Mouse (Mus musculus): ENCODE results near the gene Trpc2.

Trpc2 gene

DNA sequence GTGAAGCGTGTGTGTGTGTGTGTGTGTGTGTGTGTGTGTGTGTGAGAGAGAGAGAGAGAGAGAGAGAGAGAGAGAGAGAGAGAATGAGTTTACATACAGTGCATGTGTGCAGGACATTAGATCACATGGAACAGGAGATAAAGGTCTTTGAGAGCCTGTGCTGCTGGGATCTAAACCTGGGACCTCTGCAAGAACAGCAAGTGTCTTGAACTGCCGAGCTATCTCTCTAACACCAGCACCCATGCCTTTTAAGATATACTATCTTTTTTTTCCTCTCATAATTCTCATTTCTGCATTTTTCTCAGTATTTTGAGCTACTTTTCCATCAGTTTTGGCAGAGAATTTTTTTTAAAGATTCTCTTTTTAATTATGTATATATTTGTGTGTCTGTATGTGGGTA lies 20.6 kb downstream of the Trpc2 start:
- no peak for DNase-seq

DNA sequence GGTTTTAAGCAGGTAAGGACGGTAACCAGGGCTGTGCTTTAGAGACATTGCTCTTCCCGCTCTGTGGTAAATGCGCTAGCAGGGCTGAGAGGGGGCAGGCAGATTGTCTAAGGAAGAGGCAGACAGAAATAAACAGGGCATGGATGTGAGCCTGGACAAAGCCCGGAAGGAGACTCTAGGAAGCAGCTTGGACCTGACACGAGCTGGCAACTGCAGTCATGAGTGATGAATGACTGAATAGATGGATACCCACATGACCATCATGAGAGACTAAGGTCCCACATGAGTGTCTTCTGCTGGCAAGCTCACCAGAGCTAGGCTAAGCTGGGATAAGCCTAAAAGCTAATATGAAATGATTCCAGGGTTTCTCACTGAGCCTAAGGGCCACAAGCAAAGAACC lies 21.2 kb downstream of the Trpc2 start:
- no peak for DNase-seq

DNA sequence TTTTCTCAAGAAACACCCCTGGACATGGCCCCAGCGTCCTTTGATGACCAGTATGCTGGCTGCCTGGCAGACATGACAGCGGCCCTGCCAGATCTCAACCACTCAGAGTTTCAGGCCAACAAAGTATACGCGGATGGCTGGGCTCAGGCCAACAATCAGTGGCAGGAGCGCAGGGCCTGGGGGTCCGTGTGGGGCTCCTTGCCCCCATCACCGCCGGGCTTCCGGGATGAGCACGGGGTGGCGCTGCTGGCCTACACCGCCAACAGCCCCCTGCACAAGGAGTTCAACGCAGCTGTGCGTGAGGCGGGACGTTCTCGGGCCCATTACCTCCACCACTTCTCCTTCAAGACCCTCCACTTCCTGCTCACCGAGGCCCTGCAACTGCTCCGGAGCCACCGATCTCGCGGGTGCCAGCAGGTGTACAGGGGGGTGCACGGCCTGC lies 23.8 kb downstream of the Trpc2 start:
- no peak for DNase-seq

DNA sequence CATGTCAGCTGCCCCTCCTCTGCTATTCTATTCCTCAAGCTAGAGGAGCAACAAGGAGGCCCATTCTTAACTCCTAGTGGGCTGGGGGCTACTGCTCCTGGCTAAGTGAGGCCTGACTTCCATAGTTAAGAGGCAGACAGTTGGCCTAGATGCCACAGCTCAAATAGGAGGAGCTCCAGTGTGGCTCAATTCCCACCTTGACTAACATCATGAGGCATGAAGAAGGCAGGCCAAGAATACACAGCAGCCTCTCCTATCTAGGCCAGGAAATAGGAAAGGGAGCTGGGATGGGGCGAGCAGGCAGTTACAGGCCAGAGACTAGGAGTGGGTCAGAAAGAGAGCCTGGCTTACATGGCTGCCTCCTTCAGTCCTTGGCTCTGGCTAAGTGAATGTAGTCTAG lies 25.3 kb downstream of the Trpc2 start:
- no peak for DNase-seq

DNA sequence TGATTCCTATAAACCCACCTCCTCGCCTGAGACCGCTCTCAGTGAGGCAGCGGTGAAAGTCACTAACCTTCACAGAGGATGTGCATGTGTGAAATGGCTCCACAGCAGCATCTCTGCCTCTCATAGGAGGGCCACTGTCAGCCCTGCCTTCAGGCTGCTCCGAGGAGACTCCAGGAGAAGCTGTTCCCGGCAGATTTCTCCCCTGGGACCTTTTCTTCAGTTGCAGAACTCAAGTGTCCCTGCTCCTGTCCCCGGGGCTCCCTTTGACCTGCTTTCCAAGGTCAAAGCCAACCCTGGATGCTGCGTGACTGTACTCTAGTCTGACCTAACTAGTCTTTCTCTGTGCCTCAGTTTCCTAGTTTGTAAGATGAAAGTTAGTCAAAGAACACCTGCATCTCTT lies 26.3 kb downstream of the Trpc2 start, which contains the start of gene Art5:
Gene Art5 (minus strand): TSS at position 319 of the 400 bp plus-strand sequence.
- no peak for DNase-seq

DNA sequence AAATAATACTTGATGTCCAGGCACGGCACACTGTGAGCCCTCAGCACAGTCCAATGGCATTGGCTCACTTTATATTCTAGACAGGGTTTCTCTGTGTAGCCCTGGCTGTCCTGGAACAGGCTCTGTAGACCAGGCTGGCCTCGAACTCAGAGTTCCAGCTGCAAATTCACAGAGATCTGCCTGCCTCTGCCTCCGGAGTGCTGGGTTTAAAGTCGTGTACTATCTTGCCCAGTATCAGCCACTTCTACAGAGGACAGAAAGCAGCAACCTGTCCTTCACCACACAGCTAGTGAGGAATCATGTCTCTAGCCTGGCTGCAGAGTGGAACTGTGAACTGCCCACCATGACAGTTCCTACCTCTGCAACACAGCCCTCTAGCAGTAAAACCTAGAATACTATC lies 26.8 kb downstream of the Trpc2 start:
- DNase-seq: no peak

DNA sequence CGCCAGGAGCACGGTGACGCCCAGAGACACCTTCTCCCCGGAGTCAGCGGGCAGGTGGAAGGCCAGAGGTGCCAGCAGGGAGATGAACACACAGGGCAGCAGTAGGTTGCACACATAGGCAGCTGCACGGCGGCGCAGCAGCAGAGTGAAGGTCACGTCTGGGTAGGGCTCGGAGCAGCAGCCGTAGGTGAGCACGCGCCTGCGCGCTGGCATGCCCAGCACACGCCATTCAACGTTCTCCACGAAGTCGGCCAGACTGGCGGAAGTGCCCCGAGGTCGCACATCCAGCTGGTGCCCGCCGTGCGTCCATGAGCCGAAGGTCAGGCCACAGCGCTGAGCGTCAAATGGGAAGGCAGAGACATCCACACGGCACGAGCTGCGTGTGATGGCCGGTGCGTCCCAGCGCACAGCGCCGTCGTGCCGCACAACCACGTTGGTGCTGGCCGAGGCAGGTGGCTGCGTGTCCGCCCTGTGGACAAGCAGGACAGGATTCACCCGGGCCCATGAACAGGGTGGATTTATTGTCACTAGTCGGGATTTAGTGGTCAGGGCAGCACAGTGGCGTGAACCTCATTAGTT lies 30.3 kb downstream of the Trpc2 start:
- no peak for DNase-seq

DNA sequence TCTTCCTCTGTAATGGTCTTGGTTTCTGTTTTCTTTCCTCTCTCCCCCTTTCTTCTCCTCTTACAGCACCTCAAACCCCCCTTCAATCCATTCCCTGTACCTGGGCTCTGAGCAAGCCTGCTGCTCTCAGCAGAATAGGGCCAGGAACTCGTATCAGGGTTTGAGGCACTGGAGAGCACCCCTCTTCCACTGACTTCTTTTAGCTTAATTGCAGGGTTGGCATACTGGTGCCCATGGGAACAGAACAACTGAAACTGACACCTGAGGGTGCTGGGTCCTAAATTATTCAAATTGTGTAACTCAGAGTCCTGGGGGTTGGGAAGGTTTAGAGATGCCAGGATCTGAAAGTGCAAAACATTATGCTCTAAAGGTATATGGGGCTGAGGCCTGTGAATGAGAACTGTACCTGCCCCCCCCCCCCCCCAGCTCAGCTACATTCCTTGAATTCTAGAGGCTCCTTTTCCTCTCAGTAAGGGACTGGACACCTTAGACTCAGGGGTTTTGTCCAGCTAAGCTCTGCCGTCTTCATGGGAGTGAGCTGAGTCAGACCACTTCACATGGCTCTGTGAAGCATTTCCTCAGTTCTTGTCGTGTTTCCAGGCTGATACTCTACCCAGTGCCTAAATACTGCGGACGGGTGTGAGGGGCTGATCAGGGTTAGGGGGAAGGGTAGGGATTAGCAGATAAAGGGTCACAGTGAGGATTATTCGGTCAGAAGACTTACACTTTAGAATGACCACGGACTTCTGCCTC lies 33.8 kb downstream of the Trpc2 start, which contains the start of gene Chrna10:
Gene Chrna10 (minus strand): TSS at position 250 of the 753 bp plus-strand sequence.
- no peak for DNase-seq

DNA sequence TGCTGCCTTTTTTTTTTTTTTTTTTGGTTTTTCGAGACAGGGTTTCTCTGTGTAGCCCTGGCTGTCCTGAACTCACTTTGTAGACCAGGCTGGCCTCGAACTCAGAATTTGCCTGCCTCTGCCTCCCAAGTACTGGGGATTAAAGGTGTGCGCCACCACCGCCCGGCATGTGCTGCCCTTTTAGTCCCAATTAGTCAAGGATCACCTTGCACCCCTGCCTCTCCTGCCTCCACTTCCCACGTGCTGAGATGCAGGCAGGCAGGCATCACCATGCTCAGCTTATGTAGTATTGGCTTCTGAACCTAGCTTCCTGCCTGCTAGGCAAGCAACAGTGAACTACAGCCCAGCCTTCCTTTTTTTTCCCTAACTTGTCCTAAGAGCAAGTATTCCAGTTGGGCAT lies 34.5 kb downstream of the Trpc2 start:
- no peak for DNase-seq

DNA sequence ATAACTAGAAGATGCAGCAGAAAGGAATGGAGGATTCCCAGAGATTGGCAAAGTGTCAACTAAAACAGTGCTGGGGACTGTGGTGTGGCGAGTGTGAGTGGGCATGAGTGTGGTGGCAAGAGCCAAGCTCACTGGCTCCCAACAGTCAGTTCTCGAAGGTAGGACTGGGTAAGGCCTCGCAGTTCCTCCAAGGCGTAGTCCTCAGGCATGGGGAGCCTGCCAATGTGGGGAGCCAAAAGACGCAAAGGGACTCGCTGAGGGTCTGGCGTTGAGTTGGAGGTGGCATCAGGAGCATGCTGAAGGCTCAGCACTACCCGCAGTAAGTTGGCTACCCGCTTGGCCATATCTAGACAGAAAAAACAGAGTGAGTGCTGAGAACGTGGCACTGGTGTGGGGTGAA lies 37.4 kb downstream of the Trpc2 start:
- no peak for DNase-seq

DNA sequence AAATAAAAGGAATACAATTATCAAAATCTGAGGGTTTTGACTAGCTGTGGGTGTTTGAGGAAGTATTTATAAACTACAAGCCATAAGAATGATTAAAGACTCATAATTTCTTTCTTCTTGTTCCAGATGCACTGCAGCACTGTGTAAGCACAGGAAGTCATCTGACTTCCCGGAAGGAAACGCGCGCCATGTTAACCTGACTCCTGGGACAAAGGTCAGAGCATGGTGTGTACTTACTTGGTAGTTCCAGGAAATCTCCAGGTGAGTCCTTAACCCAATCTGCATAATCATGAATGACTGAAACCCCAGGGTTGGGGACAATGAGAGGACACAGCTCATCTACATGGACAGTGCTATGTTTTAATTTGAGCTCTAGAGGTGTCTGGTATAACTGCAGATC lies 49.5 kb downstream of the Trpc2 start:
- peak; percentile 37 for DNase-seq

DNA sequence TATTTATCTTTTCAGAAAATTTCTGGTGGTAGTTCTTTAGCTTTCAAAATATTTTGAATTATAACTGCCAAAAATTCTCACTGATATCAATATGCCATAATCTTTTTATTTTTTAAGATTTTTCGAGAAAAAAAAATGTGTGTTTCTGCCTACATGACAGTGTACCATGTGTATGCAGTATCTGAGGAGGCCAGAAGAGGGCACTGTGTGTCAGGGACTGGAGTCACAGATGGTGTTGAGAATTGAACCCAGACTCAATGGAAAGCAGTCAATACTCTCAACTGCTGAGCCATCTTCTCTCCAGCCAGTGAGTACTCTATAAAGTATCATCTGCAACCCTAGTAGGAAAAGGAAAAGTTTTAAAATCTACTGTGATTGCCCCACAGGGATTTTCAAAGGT lies 54.5 kb downstream of the Trpc2 start:
- DNase-seq: peak; percentile 29

DNA sequence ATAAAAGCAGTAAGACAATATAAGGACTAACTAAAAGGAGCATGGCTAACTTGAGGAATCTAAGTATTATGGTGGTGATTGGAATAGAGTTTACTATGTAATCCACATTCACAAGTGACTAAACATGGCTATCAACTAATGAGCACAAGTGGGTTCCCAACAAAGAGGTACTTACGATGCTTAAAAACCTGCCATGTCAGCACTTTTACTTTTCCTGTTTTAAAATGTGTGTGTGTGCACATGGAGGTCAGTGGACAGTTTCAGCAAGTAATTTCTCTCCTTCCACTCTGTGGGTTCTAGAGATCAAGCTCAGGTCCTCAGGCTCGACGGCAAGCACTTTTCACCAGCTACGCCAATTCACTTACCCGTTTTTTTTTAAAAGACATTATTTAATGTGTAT lies 55.0 kb downstream of the Trpc2 start:
- DNase-seq: no peak

All from kidney, postnatal 14 days (tissue).